Mouse (Mus musculus): Measurements from ENCODE around the gene Dock8. TPM values are rescaled to one million over a fixed set of nuclear protein-coding genes. Genes with fewer than 3 reads are reported as not detected.

The Dock8 gene
- polyA plus RNA-seq, 1 experiment from 2014 or later, result 9.0 TPM

GRCm38 (mm10) chr19:24996815-24997704, 2.3 kb upstream of the Dock8 start:
- Histone ChIP-seq H3K9ac (ENCODE audit: low read depth, low read length) (no peak overlapping the region), H3K27ac (no peak overlapping the region), H3K4me2 (ENCODE audit: low read length) (no peak overlapping the region), H3K4me1 (replicated peaks; ENCODE audit: insufficient read depth, low read length) (0 out of 2 replicates have a peak, but pooled peaks cover 7% of the 10 kb centered on the region), H3K9me3 (replicated peaks; ENCODE audit: low read length) (no peaks in the 10 kb centered on the region), H3K27me3 (ENCODE audit: insufficient read depth, low read length) (0 out of 2 replicates have a peak, but pooled peaks cover 4% of the 10 kb centered on the region), H3K4me3 (replicated peaks; ENCODE audit: low read depth, low read length) (no peak overlapping the region), H3K36me3 (ENCODE audit: insufficient read depth, low read length) (no peaks in the 10 kb centered on the region)
- DNase-seq (ENCODE audit: low spot score), result no peak
- WGBS, result 69% methylated on average over 12 of the region's 12 CpGs
- TF ChIP-seq CTCF (IDR thresholded peaks at IDR 0.05; ENCODE audit: low read depth), result no peak
- ATAC-seq (replicated peaks; ENCODE audit: low FRiP score, low read depth), result no peak

- Histone ChIP-seq H3K4me2 (ENCODE audit: low read length) (peak overlapping the region; percentile 97), H3K9me3 (replicated peaks; ENCODE audit: low read length) (no peaks in the 10 kb centered on the region), H3K4me3 (replicated peaks; ENCODE audit: low read depth, low read length) (0 out of 2 replicates have a peak overlapping the region, but pooled peaks have one; percentile 67), H3K36me3 (ENCODE audit: insufficient read depth, low read length) (no peaks in the 10 kb centered on the region), H3K4me1 (replicated peaks; ENCODE audit: insufficient read depth, low read length) (0 out of 2 replicates have a peak, but pooled peaks cover 7% of the 10 kb centered on the region), H3K27ac (no peak overlapping the region), H3K27me3 (ENCODE audit: insufficient read depth, low read length) (0 out of 2 replicates have a peak, but pooled peaks cover 4% of the 10 kb centered on the region), H3K9ac (ENCODE audit: low read depth, low read length) (no peak overlapping the region)
- TF ChIP-seq CTCF (IDR thresholded peaks at IDR 0.05; ENCODE audit: low read depth), result no peak
- WGBS, result 72% methylated on average over 5 of the region's 5 CpGs
- no peak for ATAC-seq (replicated peaks; ENCODE audit: low FRiP score, low read depth)
- DNase-seq (ENCODE audit: low spot score), result no peak
These were observed 773 bp upstream of the Dock8 start for GRCm38 (mm10) chr19:24998561-24998960.

- Histone ChIP-seq H3K4me2 (ENCODE audit: low read length) (peak overlapping the region; percentile 97), H3K27me3 (ENCODE audit: insufficient read depth, low read length) (0 out of 2 replicates have a peak, but pooled peaks cover 4% of the 10 kb centered on the region), H3K4me1 (replicated peaks; ENCODE audit: insufficient read depth, low read length) (0 out of 2 replicates have a peak, but pooled peaks cover 7% of the 10 kb centered on the region), H3K9me3 (replicated peaks; ENCODE audit: low read length) (no peaks in the 10 kb centered on the region), H3K27ac (no peak overlapping the region; the same call in 1 of the 2 replicates), H3K9ac (ENCODE audit: low read depth, low read length) (peak overlapping the region; percentile 66; the same call in 1 of the 2 replicates), H3K36me3 (ENCODE audit: insufficient read depth, low read length) (no peaks in the 10 kb centered on the region), H3K4me3 (replicated peaks; ENCODE audit: low read depth, low read length) (peak overlapping the region; percentile 67)
- DNase-seq (ENCODE audit: low spot score), result no peak
- TF ChIP-seq CTCF (IDR thresholded peaks at IDR 0.05; ENCODE audit: low read depth), result no peak
- ATAC-seq (replicated peaks; ENCODE audit: low FRiP score, low read depth), result no peak
- 13% methylated on average over 9 of the region's 9 CpGs for WGBS
These were observed 819 bp downstream of the Dock8 start for GRCm38 (mm10) chr19:25000153-25000552.

- H3K27me3 ChIP-seq (ENCODE audit: insufficient read depth, low read length), result 0 out of 2 replicates have a peak, but pooled peaks cover 4% of the 10 kb centered on the region
- 88% methylated on average over 6 of the region's 6 CpGs for WGBS
- H3K36me3 ChIP-seq (ENCODE audit: insufficient read depth, low read length), result no peaks in the 10 kb centered on the region
These were observed 2.7 kb downstream of the Dock8 start for GRCm38 (mm10) chr19:25002032-25002431.

GRCm38 (mm10) chr19:25002828-25003227, 3.5 kb downstream of the Dock8 start:
- Histone ChIP-seq H3K4me1 (replicated peaks; ENCODE audit: insufficient read depth, low read length) (0 out of 2 replicates have a peak, but pooled peaks cover 7% of the 10 kb centered on the region), H3K36me3 (ENCODE audit: insufficient read depth, low read length) (no peaks in the 10 kb centered on the region), H3K9me3 (replicated peaks; ENCODE audit: low read length) (no peaks in the 10 kb centered on the region), H3K4me2 (ENCODE audit: low read length) (no peak overlapping the region), H3K4me3 (replicated peaks; ENCODE audit: low read depth, low read length) (no peak overlapping the region), H3K27ac (no peak overlapping the region), H3K27me3 (ENCODE audit: insufficient read depth, low read length) (0 out of 2 replicates have a peak, but pooled peaks cover 4% of the 10 kb centered on the region), H3K9ac (ENCODE audit: low read depth, low read length) (no peak overlapping the region)
- WGBS, result 78% methylated on average over 3 of the region's 3 CpGs
- no peak for DNase-seq (ENCODE audit: low spot score)
- TF ChIP-seq CTCF (IDR thresholded peaks at IDR 0.05; ENCODE audit: low read depth), result no peak
- ATAC-seq (replicated peaks; ENCODE audit: low FRiP score, low read depth), result no peak

More at GRCm38 (mm10) chr19:25002032-25002431, 2.7 kb downstream of the Dock8 start:
- Histone ChIP-seq H3K4me2 (ENCODE audit: low read length) (no peak overlapping the region), H3K9me3 (replicated peaks; ENCODE audit: low read length) (no peaks in the 10 kb centered on the region), H3K9ac (ENCODE audit: low read depth, low read length) (no peak overlapping the region), H3K4me1 (replicated peaks; ENCODE audit: insufficient read depth, low read length) (0 out of 2 replicates have a peak, but pooled peaks cover 7% of the 10 kb centered on the region), H3K27ac (no peak overlapping the region), H3K4me3 (replicated peaks; ENCODE audit: low read depth, low read length) (no peak overlapping the region)
- TF ChIP-seq CTCF (IDR thresholded peaks at IDR 0.05; ENCODE audit: low read depth), result no peak
- no peak for DNase-seq (ENCODE audit: low spot score)
- ATAC-seq (replicated peaks; ENCODE audit: low FRiP score, low read depth), result no peak

- no peak for TF ChIP-seq CTCF (IDR thresholded peaks at IDR 0.05; ENCODE audit: low read depth)
- 0 out of 2 replicates have a peak, but pooled peaks cover 7% of the 10 kb centered on the region for H3K4me1 ChIP-seq (replicated peaks; ENCODE audit: insufficient read depth, low read length)
- no peak overlapping the region for H3K27ac ChIP-seq
- H3K27me3 ChIP-seq (ENCODE audit: insufficient read depth, low read length), result 0 out of 2 replicates have a peak, but pooled peaks cover 4% of the 10 kb centered on the region
- ATAC-seq (replicated peaks; ENCODE audit: low FRiP score, low read depth) (no peak), DNase-seq (ENCODE audit: low spot score) (peak; percentile 31)
- H3K4me3 ChIP-seq (replicated peaks; ENCODE audit: low read depth, low read length), result no peak overlapping the region
- 51% methylated on average over 4 of the region's 4 CpGs for WGBS
- no peaks in the 10 kb centered on the region for H3K9me3 ChIP-seq (replicated peaks; ENCODE audit: low read length)
- no peak overlapping the region for H3K4me2 ChIP-seq (ENCODE audit: low read length)
- H3K9ac ChIP-seq (ENCODE audit: low read depth, low read length), result no peak overlapping the region
- no peaks in the 10 kb centered on the region for H3K36me3 ChIP-seq (ENCODE audit: insufficient read depth, low read length)
These were observed 4.5 kb downstream of the Dock8 start for GRCm38 (mm10) chr19:25003810-25004209.

Measured in kidney, postnatal 0 days (tissue).